Mouse (Mus musculus): ENCODE data around the gene Hopx. TPM values are rescaled to one million over a fixed set of nuclear protein-coding genes. Genes with fewer than 3 reads are reported as not detected.
A peak's percentile ranks its signal among the peaks of the same experiment; 100 is the strongest.

Gene Hopx
- total and polyA plus RNA-seq, 3 experiments, result 26.8 to 43.4 TPM; not detected in 1

GRCm38 (mm10) chr5:77094510-77095491, 20.1 kb downstream of the Hopx start (continued):
- TF ChIP-seq MYC (IDR thresholded peaks at IDR 0.05; ENCODE audit: low read depth, low read length) (peak; percentile 96), ZMIZ1 (IDR thresholded peaks at IDR 0.05; ENCODE audit: low read depth, low read length) (peak; percentile 87), ZNF384 (IDR thresholded peaks at IDR 0.05; ENCODE audit: low read depth, low read length) (no peak), MAX (IDR thresholded peaks at IDR 0.05; ENCODE audit: low read length) (peak; percentile 96), RCOR1 (IDR thresholded peaks at IDR 0.05; ENCODE audit: low read depth, low read length) (0 out of 2 replicates have a peak, but pooled peaks have one; percentile 6), TAL1 (IDR thresholded peaks at IDR 0.05; ENCODE audit: low read length) (no peak), NRF1 (IDR thresholded peaks at IDR 0.05; ENCODE audit: insufficient read depth, low read depth, low read length, poor library complexity, severe bottlenecking) (no peak; the same call in 1 of the 2 replicates), USF1 (IDR thresholded peaks at IDR 0.05; ENCODE audit: low read depth, low read length) (peak; percentile 78), CTCF (IDR thresholded peaks at IDR 0.05 in 2 of 3, conservative IDR thresholded peaks at IDR 0.05 in 1 of 3; ENCODE audit: control insufficient read depth in 1 of 3, insufficient read depth in 1 of 3, low read depth in 2 of 3, low read length in 3 of 3, poor library complexity in 1 of 3, severe bottlenecking in 1 of 3) (no peak), USF2 (IDR thresholded peaks at IDR 0.05; ENCODE audit: borderline replicate concordance in 1 of 2, insufficient read depth in 1 of 2, low read depth in 1 of 2, low read length in 2 of 2) (no peak), GATA1 (IDR thresholded peaks at IDR 0.05; ENCODE audit: low read depth, low read length) (no peak)

DNA sequence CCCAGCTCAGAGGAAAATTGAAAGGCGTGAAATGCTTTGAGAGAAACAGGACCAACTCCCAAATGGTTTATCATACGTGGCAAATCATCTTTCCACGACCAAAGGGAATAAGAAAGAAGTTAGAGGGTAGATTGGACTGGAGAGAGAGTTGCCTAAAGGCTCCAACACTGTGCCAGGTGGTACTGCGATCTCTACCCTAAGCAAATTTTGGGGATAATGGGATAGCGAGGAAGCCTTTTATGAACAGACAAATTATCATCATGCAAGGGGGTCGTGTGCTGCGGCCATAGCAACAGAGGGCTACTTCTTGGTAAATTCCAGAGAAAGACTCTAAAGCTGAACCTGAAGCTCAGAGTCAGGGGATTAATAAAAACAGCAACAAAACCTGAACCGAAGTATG, 21.0 kb downstream of the Hopx start:
- DNase-seq (ENCODE audit: low read depth, low spot score), result peak; percentile 41
- Histone ChIP-seq H3K27ac (ENCODE audit: control insufficient read depth, low read depth, low read length) (peak overlapping the region; percentile 16; the same call in 1 of the 2 replicates), H3K4me3 (ENCODE audit: control insufficient read depth in 1 of 2, insufficient read depth in 1 of 2, low read depth in 2 of 2, low read length in 2 of 2) (peak overlapping the region; percentile 61 to 99), H3K4me1 (ENCODE audit: control insufficient read depth in 1 of 2, insufficient read depth in 2 of 2, low read length in 2 of 2) (peaks cover 33 to 55% of the 10 kb centered on the region in 2 experiments), H3K36me3 (ENCODE audit: control insufficient read depth in 1 of 2, insufficient read depth in 2 of 2, low read length in 2 of 2) (peaks cover 0 to 49% of the 10 kb centered on the region in 2 experiments; a peak in 2 of 4 replicates), H3K79me2 (ENCODE audit: control insufficient read depth, insufficient read depth, low read length, poor library complexity) (peaks cover 4% of the 10 kb centered on the region; the same call in 1 of the 2 replicates), H3K27me3 (ENCODE audit: control insufficient read depth in 1 of 2, insufficient read depth in 2 of 2, low read length in 2 of 2) (no peaks in the 10 kb centered on the region), H3K9me3 (replicated peaks; ENCODE audit: insufficient read depth, low read length) (no peaks in the 10 kb centered on the region), H3K9ac (ENCODE audit: control insufficient read depth, low read depth, low read length, poor library complexity, severe bottlenecking) (peak overlapping the region; percentile 39)
- no peak for TF ChIP-seq ZKSCAN1 (IDR thresholded peaks at IDR 0.05; ENCODE audit: low read depth, low read length)
- no peak for TF ChIP-seq MXI1 (IDR thresholded peaks at IDR 0.05; ENCODE audit: low read depth, low read length)
- TF ChIP-seq KAT2A (conservative IDR thresholded peaks at IDR 0.05; ENCODE audit: low read depth, low read length), result no peak
- TF ChIP-seq NELFE (IDR thresholded peaks at IDR 0.05; ENCODE audit: low read depth, low read length), result no peak
- no peak for TF ChIP-seq USF1 (IDR thresholded peaks at IDR 0.05; ENCODE audit: low read depth, low read length)
- no peak for TF ChIP-seq ZC3H11A (IDR thresholded peaks at IDR 0.05; ENCODE audit: low read depth, low read length)
- TF ChIP-seq ETS1 (IDR thresholded peaks at IDR 0.05; ENCODE audit: low read depth, low read length), result no peak
